Mouse (Mus musculus) midbrain, embryonic 10.5 days (tissue): Measurements from ENCODE around the gene Gas2l2. TPM values are rescaled to one million over a fixed set of nuclear protein-coding genes. Genes with fewer than 3 reads are reported as not detected.

Experiments used
- DNase-seq: peaks from one replicate; pipeline ENCODE4 v3.0.0-alpha.2; 2017; ENCODE audit warnings: low spot score
- H3K27ac ChIP-seq: fragments of 300-500 bp; sonication (generic); replicated peaks from 2 replicates; pipeline ENCODE4 v1.5.1; 2016; ENCODE audit warnings: mild to moderate bottlenecking
- H3K27me3 ChIP-seq: fragments of 300-500 bp; sonication (generic); 2 replicates; pipeline ENCODE4 v1.6.1; 2016; ENCODE audit warnings: low read depth, mild to moderate bottlenecking; ENCODE audit not compliant: poor library complexity, severe bottlenecking
- H3K36me3 ChIP-seq: fragments of 300-500 bp; sonication (generic); 2 replicates; pipeline ENCODE4 v1.6.1; 2016; ENCODE audit warnings: mild to moderate bottlenecking, moderate library complexity
- H3K4me1 ChIP-seq: fragments of 300-500 bp; sonication (generic); 2 replicates; pipeline ENCODE4 v1.6.1; 2016
- H3K4me3 ChIP-seq: fragments of 300-500 bp; sonication (generic); 2 replicates; pipeline ENCODE4 v1.5.1; 2016; ENCODE audit warnings: mild to moderate bottlenecking, moderate library complexity
- H3K9me3 ChIP-seq: fragments of 300-500 bp; sonication (generic); replicated peaks from 2 replicates; pipeline ENCODE4 v1.6.1; 2016; ENCODE audit warnings: mild to moderate bottlenecking
- WGBS: fragments of 180-500 bp; shearing (Covaris S2); methylation state at CpG from one replicate; pipeline ENCODE4 v1.1.7; 2016; 5-methylcytosine and 5-hydroxymethylcytosine counted together
- polyA plus RNA-seq: library from polyadenylated mRNA; unstranded; fragments of >200 nt; fragmentation: Nextera tagmentation; extraction: Ambion mirVana; gene quantifications from 2 replicates; pipeline ENCODE4 v1.2.1, GENCODE M21; 2016

The Gas2l2 gene
- polyA plus RNA-seq, 1 experiment from 2014 or later, result not detected

DNA sequence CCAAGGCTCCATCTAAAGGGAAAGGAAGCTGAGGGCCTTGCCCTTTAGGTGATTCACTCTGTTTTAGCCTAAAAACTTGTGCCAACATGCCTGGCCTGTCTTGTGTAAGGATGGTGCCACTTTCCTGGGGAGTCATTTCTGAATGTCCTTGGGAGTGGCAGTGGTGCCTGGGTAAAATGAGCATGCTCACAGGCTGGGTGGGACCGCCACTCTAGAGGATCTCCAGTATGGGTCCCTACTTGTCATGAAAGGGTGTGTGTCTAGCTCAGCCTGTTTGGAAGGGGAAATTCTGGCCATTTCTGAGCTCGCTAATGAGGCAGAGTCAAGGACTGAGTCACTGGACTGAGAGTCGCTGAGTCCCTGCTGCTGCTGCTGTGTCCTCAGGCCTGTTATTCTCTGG is 26.4 kb upstream of the Gas2l2 start:
- no peak for DNase-seq
- Histone ChIP-seq H3K4me3 (no peak overlapping the region), H3K27me3 (peaks cover 74% of the 10 kb centered on the region), H3K27ac (0 out of 2 replicates have a peak overlapping the region, but pooled peaks have one; percentile 9), H3K36me3 (no peaks in the 10 kb centered on the region), H3K9me3 (no peaks in the 10 kb centered on the region), H3K4me1 (peaks cover 31% of the 10 kb centered on the region)
- WGBS, result 78% methylated on average over 3 of the region's 3 CpGs

GRCm38 (mm10) chr11:83454548-83454947 is 25.3 kb upstream of the Gas2l2 start:
- Histone ChIP-seq H3K27me3 (peaks cover 74% of the 10 kb centered on the region), H3K4me3 (no peak overlapping the region), H3K36me3 (no peaks in the 10 kb centered on the region), H3K4me1 (peaks cover 33% of the 10 kb centered on the region), H3K9me3 (no peaks in the 10 kb centered on the region), H3K27ac (0 out of 2 replicates have a peak overlapping the region, but pooled peaks have one; percentile 9)
- DNase-seq, result no peak
- 48% methylated on average over 4 of the region's 4 CpGs for WGBS

DNA sequence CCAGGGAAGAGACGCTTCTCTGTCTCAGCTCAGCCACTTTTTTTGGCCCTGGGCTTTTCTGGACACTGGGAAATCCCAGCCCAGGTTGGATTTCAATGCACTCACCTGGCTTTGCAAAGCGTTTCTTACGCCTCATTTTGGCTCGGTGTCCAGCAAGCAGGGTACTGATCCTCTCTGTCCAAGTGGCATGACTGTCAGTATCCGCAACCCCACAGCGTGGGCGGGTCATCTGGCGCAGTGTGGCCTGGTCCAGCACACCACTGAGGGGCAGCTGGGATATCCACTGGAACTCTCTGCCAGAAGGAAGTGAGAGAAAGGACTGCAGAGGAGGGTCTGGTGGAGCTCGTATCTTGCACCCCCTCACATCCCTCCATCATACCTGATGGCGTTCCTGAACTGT is 22.0 kb upstream of the Gas2l2 start:
- Histone ChIP-seq H3K4me1 (peaks cover 38% of the 10 kb centered on the region), H3K9me3 (no peaks in the 10 kb centered on the region), H3K27me3 (peaks cover 73% of the 10 kb centered on the region), H3K36me3 (no peaks in the 10 kb centered on the region), H3K4me3 (no peak overlapping the region), H3K27ac (no peak overlapping the region)
- 89% methylated on average over 10 of the region's 10 CpGs for WGBS
- no peak for DNase-seq

DNA sequence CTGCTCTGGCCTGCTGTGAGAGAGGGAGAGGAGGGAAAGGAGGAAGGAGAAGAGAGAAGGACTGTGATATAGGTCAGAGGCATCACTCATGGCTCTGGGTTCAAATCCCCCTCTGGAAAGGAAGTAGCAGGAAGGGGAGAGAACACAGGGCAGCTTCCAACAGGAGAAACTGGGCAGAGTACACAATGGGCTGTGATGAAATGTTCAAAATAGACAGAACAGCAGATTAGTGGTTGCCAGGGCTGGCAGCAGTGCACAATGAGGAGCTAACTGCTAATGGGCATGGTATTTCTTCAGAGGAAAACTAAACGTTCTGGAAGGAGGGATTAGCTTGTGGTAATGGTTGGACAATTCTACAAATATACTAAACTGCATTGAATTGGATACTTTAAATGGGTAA is 21.3 kb upstream of the Gas2l2 start:
- no peaks in the 10 kb centered on the region for H3K36me3 ChIP-seq
- 39% methylated on average over 1 of the region's 1 CpGs for WGBS
- no peak overlapping the region for H3K27ac ChIP-seq
- H3K27me3 ChIP-seq, result peaks cover 73% of the 10 kb centered on the region
- H3K9me3 ChIP-seq, result no peaks in the 10 kb centered on the region
- peaks cover 36% of the 10 kb centered on the region for H3K4me1 ChIP-seq
- no peak for DNase-seq
- no peak overlapping the region for H3K4me3 ChIP-seq

- DNase-seq, result no peak
- Histone ChIP-seq H3K9me3 (no peaks in the 10 kb centered on the region), H3K36me3 (no peaks in the 10 kb centered on the region), H3K4me3 (no peak overlapping the region), H3K27ac (peak overlapping the region; percentile 42; the same call in 1 of the 2 replicates), H3K4me1 (peaks cover 39% of the 10 kb centered on the region), H3K27me3 (peaks cover 73% of the 10 kb centered on the region)
- WGBS, result 68% methylated on average over 4 of the region's 4 CpGs
These were observed 20.0 kb upstream of the Gas2l2 start for GRCm38 (mm10) chr11:83449298-83449697.

DNA sequence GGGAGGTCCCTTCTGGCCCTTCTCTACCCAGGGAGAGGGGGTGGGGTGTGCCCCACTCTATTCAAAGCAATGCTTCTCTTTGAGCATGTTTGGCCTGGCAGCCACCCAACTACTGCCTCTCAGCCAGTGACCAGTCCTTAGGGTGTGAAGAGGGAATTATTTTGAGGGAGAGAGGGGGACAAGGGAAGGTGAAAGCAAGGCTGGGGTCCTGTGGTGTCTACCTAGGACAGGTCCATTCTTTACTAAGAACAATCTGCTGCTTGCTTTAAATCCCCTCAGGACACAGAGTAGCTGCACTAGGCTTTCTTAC is 19.6 kb upstream of the Gas2l2 start:
- Histone ChIP-seq H3K4me3 (no peak overlapping the region), H3K27ac (peak overlapping the region; percentile 42), H3K9me3 (no peaks in the 10 kb centered on the region), H3K4me1 (peaks cover 43% of the 10 kb centered on the region), H3K27me3 (peaks cover 73% of the 10 kb centered on the region), H3K36me3 (no peaks in the 10 kb centered on the region)
- DNase-seq, result no peak

GRCm38 (mm10) chr11:83448021-83448926 is 19.0 kb upstream of the Gas2l2 start:
- H3K9me3 ChIP-seq, result no peaks in the 10 kb centered on the region
- H3K4me3 ChIP-seq, result no peak overlapping the region
- peak overlapping the region; percentile 42 for H3K27ac ChIP-seq
- H3K4me1 ChIP-seq, result peaks cover 47% of the 10 kb centered on the region
- peaks cover 77% of the 10 kb centered on the region for H3K27me3 ChIP-seq
- WGBS, result 47% methylated on average over 16 of the region's 16 CpGs
- H3K36me3 ChIP-seq, result no peaks in the 10 kb centered on the region
- DNase-seq, result peak; percentile 54

GRCm38 (mm10) chr11:83447612-83448011 is 18.4 kb upstream of the Gas2l2 start:
- Histone ChIP-seq H3K36me3 (no peaks in the 10 kb centered on the region), H3K27me3 (peaks cover 80% of the 10 kb centered on the region), H3K9me3 (no peaks in the 10 kb centered on the region), H3K27ac (0 out of 2 replicates have a peak overlapping the region, but pooled peaks have one; percentile 42), H3K4me3 (no peak overlapping the region), H3K4me1 (peaks cover 51% of the 10 kb centered on the region)
- 76% methylated on average over 10 of the region's 10 CpGs for WGBS
- no peak for DNase-seq

- H3K27ac ChIP-seq, result no peak overlapping the region; the same call in 1 of the 2 replicates
- no peaks in the 10 kb centered on the region for H3K36me3 ChIP-seq
- 27% methylated on average over 19 of the region's 19 CpGs for WGBS
- no peaks in the 10 kb centered on the region for H3K9me3 ChIP-seq
- H3K4me3 ChIP-seq, result peak overlapping the region; percentile 38
- peaks cover 69% of the 10 kb centered on the region for H3K4me1 ChIP-seq
- DNase-seq, result no peak
- peaks cover 86% of the 10 kb centered on the region for H3K27me3 ChIP-seq
These were observed 15.7 kb upstream of the Gas2l2 start for GRCm38 (mm10) chr11:83445001-83445400.

- peaks cover 86% of the 10 kb centered on the region for H3K27me3 ChIP-seq
- no peak overlapping the region for H3K27ac ChIP-seq
- H3K4me3 ChIP-seq, result no peak overlapping the region
- H3K4me1 ChIP-seq, result peaks cover 63% of the 10 kb centered on the region
- H3K9me3 ChIP-seq, result no peaks in the 10 kb centered on the region
- no peak for DNase-seq
- WGBS, result 7% methylated on average over 7 of the region's 7 CpGs
- H3K36me3 ChIP-seq, result no peaks in the 10 kb centered on the region
These were observed 14.6 kb upstream of the Gas2l2 start for GRCm38 (mm10) chr11:83443824-83444223.

GRCm38 (mm10) chr11:83442596-83443267 is 13.5 kb upstream of the Gas2l2 start:
- H3K36me3 ChIP-seq, result no peaks in the 10 kb centered on the region
- peaks cover 88% of the 10 kb centered on the region for H3K27me3 ChIP-seq
- no peak overlapping the region for H3K27ac ChIP-seq
- H3K9me3 ChIP-seq, result no peaks in the 10 kb centered on the region
- peak overlapping the region; percentile 44 for H3K4me3 ChIP-seq
- DNase-seq, result peak; percentile 80
- WGBS, result 12% methylated on average over 29 of the region's 29 CpGs
- peaks cover 52% of the 10 kb centered on the region for H3K4me1 ChIP-seq

GRCm38 (mm10) chr11:83441235-83441634 is 12.0 kb upstream of the Gas2l2 start:
- 45% methylated on average over 7 of the region's 7 CpGs for WGBS
- Histone ChIP-seq H3K9me3 (no peaks in the 10 kb centered on the region), H3K4me1 (peaks cover 41% of the 10 kb centered on the region), H3K4me3 (peak overlapping the region; percentile 74; the same call in 1 of the 2 replicates), H3K36me3 (no peaks in the 10 kb centered on the region), H3K27ac (no peak overlapping the region), H3K27me3 (peaks cover 73% of the 10 kb centered on the region)
- no peak for DNase-seq
